Mouse (Mus musculus) ES-E14 (cell line): ENCODE measurements at regions not wholly inside any gene's neighbourhood (a gene's known extent, or its start where the extent isn't known, plus 50 kb on each side); places are given as distances from the start of the nearest gene placed in this dataset.

ENCODE experiments used
- CHD2 ChIP-seq: IDR thresholded peaks from 2 replicates; pipeline ENCODE4 v1.6.1; 2014; ENCODE audit warnings: mild to moderate bottlenecking, low read depth, low read length, inconsistent platforms
- MAFK ChIP-seq: IDR thresholded peaks from 2 replicates; pipeline ENCODE4 v1.6.1; 2014; ENCODE audit warnings: mild to moderate bottlenecking, low read depth, low read length, inconsistent platforms; ENCODE audit not compliant: insufficient read depth
- ZC3H11A ChIP-seq: IDR thresholded peaks from 2 replicates; pipeline ENCODE4 v1.6.1; 2012; ENCODE audit warnings: low read depth, mild to moderate bottlenecking, inconsistent platforms, low read length, borderline replicate concordance
- ZNF384 ChIP-seq: IDR thresholded peaks from 2 replicates; pipeline ENCODE4 v1.6.1; 2012; ENCODE audit warnings: low read depth, low read length, inconsistent platforms

DNA sequence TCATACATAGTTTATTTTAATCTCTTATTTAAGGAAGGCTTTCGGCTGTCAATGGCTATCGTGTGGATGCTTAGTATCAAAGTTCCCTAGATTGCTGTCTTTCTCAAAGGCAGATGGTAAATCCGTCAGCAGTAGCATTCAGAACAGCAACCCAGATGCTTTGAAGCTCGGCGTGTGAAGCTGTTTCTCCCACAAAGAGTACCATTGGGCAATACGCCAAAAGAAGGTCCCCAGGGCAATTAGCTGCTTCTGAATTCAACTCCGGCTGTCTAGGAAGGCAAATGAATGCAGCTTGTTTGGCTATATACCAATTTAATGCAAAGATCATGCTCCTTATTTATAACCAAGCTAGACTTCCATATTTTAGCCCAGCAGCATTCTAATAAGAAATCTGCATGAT, 467.8 kb downstream of the Gm4340 start:
- TF ChIP-seq MAFK (no peak), ZNF384 (no peak), ZC3H11A (no peak), CHD2 (no peak)
